Mouse (Mus musculus) CD4-positive, CD25-positive, alpha-beta regulatory T cell, adult 4 months (primary cell): Measurements from ENCODE around the gene Gfra4. TPM values are rescaled to one million over a fixed set of nuclear protein-coding genes. Genes with fewer than 3 reads are reported as not detected.
"Not testable (repeated sequence)": the region's sequence is repeated elsewhere in the genome, so short reads cannot be mapped to it uniquely, and the experiment has no call there.

ENCODE experiments used
- ATAC-seq: one replicate; pipeline ENCODE4 v1.8.0; 2017
- polyA plus RNA-seq, 2 experiments: library from polyadenylated mRNA; unstranded; fragments of 100-300 nt; shearing (Covaris generic); gene quantifications; one replicate each; pipeline ENCODE4 v1.2.1; 2017

Gene Gfra4
- polyA plus RNA-seq, 2 experiments from 2014 or later: not detected

DNA sequence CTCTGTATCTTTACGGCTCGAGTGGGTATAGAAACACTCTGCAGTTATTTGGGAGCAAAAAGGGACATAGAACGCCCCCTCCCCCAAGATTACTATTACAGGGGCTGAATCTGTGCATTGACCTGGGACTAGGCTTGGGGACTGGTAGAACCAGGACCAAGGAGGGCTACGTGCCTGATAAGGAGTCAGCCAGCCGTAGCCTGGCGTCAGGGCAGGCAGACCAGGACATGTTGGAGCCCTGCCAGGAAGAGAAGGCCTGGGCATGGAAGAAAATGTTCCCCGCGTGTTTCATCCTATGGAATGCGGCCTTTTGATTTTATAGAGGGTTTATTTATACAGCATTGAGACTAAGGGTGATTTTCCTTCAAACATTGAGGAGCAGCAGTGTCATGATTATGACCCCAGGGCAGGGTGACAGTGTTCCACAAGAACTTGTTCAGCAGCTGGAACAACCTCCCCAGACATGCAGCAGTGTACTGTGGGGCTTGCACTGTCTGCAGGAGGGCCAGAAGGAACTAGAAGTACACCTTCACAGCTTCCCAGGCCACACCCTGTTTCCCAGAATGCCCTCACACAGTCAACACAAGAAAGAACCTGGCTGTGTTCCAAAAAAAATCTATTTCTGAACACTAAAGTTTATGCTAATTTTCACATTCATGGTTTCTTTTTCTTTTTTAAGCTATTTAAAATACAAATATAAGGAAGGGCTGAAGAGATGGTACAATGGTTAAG is 2.3 kb upstream of the Gfra4 start:
- ATAC-seq: no peak

DNA sequence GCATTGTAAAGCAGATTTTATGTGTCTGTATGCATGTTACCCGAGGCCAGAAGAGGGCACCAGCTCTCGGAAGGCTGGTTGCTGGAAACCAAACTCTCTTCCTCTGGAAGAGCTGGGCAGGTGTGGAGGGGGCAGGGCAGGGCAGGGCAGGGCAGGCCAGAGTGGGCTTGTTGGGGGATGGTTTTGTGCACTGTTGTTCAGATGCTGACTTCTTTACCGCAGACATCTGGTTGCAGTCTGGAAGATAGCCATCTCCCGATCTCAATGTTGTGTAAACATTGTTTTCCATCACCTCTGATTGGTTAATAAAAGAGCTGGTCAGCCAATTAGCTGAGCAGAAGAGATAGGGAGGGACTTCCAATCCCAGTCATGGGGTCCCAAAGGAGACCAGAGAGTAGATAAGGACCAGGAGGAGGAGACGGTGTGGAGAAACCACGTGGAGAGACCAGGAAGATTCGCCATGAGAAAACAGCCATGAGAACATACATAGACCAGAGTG is 1.5 kb upstream of the Gfra4 start:
- no peak for ATAC-seq

DNA sequence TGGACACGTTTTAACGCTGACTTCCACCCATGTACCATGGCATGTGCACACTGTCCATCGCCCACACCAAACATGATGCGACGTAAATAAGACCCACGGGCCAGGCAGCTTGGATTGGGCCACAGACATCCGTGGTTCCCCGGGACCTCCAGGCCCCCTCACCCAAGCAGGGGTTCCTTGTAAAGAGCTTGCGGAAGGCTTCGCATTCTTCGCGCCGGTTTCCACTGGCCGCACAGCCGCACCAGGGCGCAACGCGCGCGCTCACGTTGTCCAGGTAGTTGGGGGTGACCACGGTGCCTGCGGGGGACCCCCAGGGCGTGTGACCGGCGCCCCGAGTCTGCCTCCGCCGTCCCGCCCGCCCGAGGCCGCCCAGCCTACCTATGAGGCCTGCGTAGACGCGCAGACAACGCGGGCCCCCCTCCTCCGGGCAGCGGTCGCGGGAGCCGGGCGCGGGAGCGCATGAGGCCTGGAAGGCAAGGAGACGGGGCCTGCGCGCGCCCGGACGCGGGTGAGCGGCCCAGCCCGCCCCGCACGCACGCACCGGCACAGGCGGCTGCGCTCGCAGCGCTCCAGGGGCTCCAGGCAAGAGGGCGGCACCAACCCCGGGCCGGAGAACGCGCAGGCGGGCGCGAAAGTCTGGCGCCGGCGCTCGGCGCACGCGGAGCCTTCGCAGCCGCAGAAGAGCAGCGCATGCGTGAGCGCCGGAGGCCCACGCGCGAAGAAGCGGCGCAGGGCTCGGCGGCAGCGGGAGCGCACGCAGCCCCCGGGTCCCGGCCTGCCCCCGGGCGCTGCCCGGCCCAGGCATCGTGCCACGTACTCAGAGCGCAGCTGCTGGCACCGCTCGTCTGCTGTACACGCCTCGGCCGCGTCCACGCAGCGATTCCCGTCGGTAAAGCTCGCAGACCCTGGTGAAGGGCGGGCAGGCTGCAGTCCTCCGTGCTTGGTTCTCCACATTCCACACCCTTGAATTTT is 1.7 kb downstream of the Gfra4 start:
- ATAC-seq: no peak

DNA sequence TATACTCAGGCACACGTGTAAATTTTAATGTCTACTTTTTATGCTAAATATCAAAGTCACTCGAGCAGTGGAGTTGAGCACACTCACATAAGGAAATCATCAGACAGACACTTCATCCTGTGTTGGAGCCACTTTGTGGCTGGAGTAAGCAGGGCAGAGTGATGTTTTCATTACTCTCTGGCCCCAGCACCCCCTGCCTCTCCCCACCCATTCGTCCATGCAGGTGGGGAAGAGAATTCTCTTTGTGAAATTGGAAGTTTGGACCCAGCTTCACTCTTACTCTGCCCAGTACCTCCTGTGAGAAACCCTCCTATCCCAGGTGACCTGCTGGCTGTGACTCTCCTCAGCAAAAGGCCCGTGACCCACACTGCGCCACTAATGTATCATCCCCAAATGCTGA is 4.2 kb downstream of the Gfra4 start:
- ATAC-seq: no peak

DNA sequence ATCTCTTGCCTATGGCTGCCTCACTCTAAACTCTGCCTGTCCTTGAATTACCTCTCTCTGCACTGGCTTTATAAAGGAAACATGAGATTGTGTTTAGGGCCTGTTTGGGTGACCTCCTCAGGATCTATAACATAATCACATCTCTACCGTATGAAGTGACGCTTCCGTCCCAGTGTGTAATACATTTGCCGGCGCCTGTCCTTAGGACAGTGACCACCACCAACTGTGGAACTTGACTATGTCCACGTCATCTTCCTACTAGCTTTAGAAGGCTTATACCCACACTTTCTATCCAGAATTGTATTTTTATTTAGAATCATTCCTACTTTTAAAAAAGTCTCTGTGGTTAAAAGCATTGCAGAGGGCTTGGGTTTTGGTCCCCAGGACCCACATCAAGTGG is 4.7 kb downstream of the Gfra4 start:
- ATAC-seq: no peak

DNA sequence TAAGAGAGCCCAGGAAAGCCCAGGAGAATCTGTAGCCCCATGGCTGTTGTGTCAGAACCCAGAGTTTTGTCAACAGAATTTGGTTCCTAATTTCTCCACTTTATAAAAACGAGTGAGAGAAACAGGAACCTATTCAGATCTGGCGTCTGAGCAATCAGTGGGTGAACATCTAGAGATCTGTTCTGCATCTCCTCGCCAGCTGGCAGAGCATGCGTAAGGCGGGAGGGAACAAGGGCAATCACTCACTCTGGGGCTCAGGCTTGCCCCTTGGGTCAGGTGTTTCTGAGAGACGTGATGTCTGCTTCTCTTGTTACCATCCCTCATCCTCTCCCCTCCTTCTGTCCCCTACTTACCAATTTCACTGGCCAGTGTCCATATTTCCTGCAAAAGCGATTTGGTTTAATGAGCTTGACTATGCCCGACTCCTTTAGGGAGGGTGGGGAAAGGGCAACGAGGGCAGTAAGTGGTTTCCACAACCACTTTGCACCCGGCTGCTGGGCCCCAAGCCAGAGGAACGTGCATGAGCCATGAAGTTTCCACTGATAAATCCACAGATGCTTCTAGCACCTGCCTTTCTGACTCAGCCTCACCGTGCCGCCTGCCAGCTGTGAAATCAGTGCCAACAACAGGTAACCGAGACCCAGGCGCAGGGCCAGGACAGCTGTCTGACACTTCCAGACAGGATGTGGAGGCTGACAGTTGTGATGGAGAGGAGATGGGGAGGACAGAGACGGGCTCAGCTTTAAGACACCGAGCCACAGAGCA is 5.5 kb downstream of the Gfra4 start:
- no peak for ATAC-seq

DNA sequence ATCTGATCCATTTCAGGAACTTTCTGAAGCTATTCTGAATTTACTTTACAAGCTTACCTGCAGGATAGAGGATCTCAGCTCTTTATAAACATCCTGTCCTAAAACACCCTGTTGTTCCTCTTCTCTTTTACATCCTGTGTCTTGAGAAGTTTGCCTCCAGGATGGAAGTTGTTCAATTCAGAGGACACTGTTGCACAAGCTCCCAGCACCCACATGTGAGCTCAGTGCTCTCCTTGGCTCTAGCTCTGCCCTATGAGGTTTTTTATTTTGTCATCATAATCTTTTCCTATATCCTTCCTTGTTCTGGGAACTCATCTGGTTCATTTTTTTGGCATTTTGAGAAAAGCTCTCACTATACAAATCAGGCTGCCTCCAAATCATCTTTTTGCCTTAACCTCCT is 6.1 kb downstream of the Gfra4 start:
- no peak for ATAC-seq

DNA sequence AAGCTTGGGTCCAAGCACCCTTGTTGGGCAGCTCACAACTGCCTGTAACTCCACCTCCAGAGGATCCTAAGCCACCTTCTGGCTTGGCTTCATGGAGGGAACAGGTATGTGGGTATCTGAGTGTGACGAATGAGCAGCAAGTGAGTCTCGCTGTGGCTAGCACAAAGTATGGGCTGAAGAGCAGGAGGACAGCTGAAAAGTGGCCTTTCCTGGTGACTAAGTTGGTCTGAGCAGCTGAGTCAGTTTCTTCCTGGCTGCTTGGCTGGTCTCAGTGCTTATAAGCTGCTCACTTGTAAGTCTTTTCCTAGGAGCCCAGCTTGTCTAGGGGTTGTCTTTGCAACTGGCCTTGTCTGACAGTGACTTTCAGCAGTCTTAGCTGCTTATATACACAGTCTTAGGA is 6.5 kb downstream of the Gfra4 start:
- no peak for ATAC-seq

DNA sequence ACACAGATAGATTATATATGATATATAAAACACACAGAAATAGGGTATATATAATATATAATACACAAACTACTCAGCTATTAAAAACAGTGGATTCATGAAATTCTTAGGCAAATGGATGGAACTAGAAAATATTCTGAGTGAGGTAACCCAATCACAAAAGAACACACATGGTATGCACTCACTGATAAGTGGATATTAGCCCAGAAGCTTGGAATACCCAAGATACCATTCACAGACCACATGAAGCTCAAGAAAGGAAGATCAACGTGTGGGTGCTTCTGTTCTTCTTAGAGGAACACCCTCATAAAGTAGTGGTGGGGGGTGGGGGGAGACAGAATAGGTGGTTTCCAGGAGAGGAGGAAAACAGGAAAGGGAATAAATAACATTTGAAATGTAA is 11.5 kb downstream of the Gfra4 start:
- ATAC-seq: not testable (repeated sequence)

DNA sequence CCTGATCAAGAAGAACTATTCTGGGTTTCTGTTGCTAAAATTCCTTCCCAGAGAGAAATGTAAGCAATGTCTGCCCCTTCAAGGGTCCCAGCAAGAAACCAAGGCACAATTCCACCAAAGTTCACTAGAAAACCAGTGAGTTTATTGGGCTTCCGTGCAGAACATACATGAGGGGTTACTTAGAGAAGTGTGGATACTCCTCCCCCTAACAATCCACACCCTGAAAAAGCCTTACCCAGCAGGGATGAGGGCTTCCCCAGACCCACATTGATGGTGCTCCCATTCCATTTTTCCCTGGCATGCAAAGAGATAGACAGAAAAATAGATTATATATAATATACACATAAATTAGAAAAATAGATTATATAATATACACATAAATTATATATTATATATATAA is 11.9 kb downstream of the Gfra4 start:
- ATAC-seq: no peak

DNA sequence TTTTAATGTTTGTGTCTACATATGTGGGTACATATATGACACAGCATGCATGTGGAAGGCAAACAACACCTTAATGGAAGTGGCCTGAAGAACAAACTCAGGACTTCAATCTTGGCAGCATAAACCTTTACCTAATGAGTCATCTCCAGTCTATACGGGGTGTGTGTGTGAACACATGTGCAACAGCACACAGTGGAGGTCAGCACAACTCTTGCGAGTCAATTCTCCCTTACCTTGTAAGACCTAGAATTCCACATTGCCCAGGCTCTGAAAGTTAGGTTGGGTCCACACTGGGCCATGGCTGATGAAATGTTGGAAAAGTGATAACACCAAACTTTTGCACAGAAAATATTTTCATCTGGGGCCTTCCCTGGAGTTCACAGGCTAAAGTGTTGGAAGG is 12.3 kb downstream of the Gfra4 start:
- ATAC-seq: no peak

DNA sequence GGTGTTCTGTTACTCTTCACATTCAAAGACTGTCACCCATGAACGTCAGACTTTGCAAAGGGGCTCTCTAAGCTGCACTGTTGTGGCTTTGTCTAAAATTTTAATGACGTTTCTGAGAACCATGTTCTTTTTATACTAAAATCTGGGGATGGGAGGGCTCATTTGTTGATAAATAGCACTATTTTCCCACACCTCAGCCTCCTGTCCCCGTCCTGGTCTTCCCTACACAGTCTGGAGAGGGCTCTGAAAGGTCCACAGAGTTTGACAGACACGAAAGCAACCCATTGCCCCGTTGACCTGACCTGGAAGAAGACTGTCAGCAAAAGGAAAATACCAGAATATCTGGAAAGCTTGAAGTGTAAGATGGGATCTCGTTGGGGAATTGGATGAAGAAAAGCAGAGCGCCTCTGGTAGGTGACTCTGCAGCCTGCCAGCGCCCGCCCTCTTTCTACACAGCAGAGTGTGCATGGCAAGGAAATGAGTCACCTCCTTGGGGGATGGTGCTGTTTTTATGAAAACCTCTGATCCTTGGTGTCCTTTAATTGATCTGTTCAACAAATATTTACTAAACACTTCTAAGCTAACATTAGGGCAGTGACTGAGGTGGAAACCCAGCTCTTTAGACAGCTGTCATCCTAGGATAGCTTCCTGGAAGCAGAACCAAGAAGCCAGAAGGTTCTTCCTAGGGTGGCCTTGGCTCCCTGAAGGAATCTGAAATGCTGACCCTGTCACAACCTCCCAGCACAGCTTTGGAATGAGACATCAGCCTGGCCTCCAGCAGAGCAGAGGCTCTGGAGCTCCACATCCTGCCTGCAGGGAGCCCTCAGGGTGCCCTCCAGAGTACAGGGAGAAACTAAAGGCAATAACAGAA is 13.6 kb downstream of the Gfra4 start:
- no peak for ATAC-seq

DNA sequence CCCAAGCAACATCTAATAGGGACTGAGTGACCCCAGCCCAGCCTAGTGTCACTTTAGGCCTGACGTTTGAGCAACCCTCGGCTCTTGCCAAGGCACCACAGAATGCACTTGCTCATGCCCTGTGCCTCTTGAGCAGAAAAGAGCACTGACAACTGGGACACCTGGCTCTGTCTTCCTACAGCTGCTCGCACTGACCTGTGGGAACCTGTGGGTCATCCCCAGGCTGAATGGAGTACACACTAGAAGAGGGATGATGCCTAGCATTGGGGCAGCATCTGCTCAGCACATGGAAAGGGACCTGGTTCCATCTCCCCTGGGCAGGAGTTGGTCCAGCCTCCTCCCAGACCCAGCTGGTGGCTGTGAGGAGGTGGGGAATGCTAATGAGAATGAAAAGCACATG is 15.9 kb downstream of the Gfra4 start:
- no peak for ATAC-seq

DNA sequence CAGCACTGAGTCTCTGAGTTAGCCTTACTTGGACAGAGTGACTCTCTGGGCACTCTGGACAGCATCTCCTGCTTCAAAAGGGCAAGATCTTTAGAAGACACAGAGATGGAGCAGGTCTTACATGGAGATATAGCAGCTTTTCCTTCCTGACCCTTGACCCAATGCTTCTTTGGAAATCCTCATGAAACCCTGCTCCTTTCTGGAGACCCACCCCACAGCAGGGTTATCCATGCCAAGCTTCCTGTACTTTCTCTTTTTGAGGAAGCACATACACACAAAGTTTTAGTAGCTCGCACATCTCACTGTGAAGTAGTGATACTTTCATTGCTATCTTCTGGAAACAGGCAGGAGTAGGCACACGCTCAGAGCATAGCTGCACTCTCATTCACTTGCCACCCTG is 17.7 kb downstream of the Gfra4 start:
- ATAC-seq: no peak

DNA sequence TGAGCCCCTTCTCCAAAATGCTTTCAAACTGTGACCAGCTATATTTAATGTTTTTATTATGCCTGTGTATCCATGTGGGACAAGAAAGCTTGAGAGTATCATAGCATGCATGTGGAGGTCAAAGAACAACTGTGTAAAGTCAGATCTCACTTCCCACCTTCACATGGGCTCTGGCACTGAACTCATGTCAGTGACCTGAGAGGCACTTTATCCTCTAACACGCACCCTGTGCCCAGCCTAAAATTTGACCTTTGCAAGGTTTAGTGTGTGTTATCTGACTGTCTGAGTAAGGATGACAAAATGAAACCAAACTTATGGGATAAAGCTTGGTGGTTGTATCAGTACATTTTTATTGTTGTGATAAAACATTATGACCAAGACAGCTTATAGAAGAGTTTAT is 32.3 kb downstream of the Gfra4 start:
- ATAC-seq: no peak

DNA sequence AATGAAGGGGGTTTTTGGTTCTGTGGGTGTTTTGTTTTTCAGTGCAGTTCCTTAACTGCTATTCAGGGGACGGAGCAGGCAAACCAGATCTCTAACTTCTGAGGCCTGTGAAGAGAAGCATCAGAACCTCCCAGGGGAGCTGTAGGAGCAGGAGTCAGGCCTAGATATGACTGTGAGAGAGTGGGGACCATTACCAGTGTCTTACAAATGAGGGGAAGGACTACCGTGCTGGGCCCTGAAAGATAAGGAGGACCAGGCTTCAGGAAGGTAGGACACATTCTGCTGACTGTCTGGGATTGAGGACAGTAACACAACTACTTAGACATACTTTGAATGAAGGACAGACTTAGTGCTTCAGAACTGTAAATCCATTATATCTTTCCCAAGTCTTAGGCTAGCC is 33.8 kb downstream of the Gfra4 start:
- no peak for ATAC-seq

DNA sequence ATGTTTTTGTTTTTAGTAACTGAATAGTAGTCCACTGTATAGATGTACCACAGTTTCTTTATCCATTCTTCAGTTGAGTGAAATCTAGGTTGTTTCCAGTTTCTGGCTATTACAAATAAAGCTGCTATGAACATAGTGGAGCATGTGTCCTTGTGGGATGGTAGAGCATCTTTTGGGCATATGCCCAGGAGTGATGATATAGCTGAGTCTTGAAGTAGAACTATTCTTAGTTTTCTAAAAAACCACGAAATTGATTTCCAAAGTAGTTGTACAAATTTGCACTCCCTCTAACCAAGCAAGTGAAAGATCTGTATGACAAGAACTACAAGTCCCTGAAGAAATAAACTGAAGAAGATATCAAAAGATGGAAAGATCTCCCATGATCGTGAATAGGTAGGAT is 50.1 kb downstream of the Gfra4 start:
- no peak for ATAC-seq

Other genes with a start within 250 kb of the Gfra4 start
- gene 4930402H24Rik, start 136.7 kb downstream of the Gfra4 start, polyA plus RNA-seq: 10 to 100 TPM; 13.0 to 13.6 TPM
- gene Atrn, start 136.6 kb downstream of the Gfra4 start, polyA plus RNA-seq: 1 to 10 TPM; 4.0 to 8.5 TPM
- gene Adam33, start 20.7 kb upstream of the Gfra4 start, polyA plus RNA-seq: 1 to 10 TPM in 1 of 2 experiments, under 1 TPM in 1; 0.95 to 1.9 TPM
- not detected for gene Siglec1, start 43.7 kb upstream of the Gfra4 start, polyA plus RNA-seq
- not detected for gene Hspa12b, start 84.2 kb upstream of the Gfra4 start, polyA plus RNA-seq
- not detected for gene Gm11037, start 90.4 kb upstream of the Gfra4 start, polyA plus RNA-seq
- 10 to 100 TPM; 37.5 to 50.3 TPM for gene 1700037H04Rik, start 117.0 kb upstream of the Gfra4 start, polyA plus RNA-seq
- gene Cenpb, start 137.0 kb upstream of the Gfra4 start, polyA plus RNA-seq: 1 to 10 TPM; 2.1 to 2.5 TPM
- 10 to 100 TPM; 49.8 to 63.9 TPM for gene Cdc25b, start 143.9 kb upstream of the Gfra4 start, polyA plus RNA-seq
- under 1 TPM; 0.34 to 0.79 TPM for gene Spef1, start 144.2 kb upstream of the Gfra4 start, polyA plus RNA-seq
- gene Ap5s1, start 164.0 kb upstream of the Gfra4 start, polyA plus RNA-seq: 10 to 100 TPM; 23.8 to 28.5 TPM
- gene Mavs, start 191.0 kb upstream of the Gfra4 start, polyA plus RNA-seq: 10 to 100 TPM; 22.5 to 34.2 TPM
- gene Pank2, start 219.4 kb upstream of the Gfra4 start, polyA plus RNA-seq: 10 to 100 TPM in 1 of 2 experiments, 1 to 10 TPM in 1; 7.7 to 12.0 TPM